28 mouse cellular contexts compared by ENCODE assay signal in the genomic region with DNA sequence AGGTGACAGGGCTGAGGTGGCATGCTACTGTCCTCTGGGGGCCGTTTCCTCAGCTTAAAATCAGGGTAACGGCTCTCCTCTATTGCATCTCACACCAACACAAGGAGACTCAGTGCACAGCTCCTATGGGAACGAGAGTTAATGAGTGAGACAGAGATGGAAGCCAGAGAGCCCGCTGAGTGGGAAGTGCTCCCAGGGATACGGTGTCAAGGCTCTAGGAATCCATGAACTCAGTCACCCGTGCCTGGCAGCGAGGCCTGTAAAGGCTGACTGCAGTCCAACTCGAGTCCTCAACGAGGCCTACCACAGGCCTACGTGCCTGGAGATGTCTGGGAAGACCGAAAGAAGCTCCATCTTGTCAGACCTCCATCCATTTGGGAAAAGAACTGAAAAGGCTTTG. TPM values are rescaled to one million over a fixed set of nuclear protein-coding genes. Genes with fewer than 3 reads are reported as not detected.
DNase-seq lines count a peak whose midpoint lies in the region; TF ChIP-seq lines count a peak whose summit lies in the region.
"Had no signal": no experiment of that assay in that cellular context is flagged by ENCODE, and none has a peak within 500 bp of the region (broad histone marks: within the 10 kb centered on the region; RNA-seq: fewer than 3 reads in every experiment).

No protein-coding gene starts in this region.

- no peak for TF ChIP-seq CTCF in gastrocnemius, adult 2 months (IDR thresholded peaks at IDR 0.05)
- no peak for TF ChIP-seq CTCF in layer of hippocampus, adult 2 months (conservative IDR thresholded peaks at IDR 0.05)

- peak overlapping the region; percentile 50 for H3K27ac ChIP-seq in gastrocnemius, adult 2 months
- no peak overlapping the region for H3K27ac ChIP-seq in layer of hippocampus, adult 2 months
- H3K27ac ChIP-seq: embryonic facial prominence, embryonic 15.5 days; forebrain, embryonic 15.5 days; kidney, embryonic 15.5 days; limb, embryonic 13.5 days; liver, embryonic 14.5 days; midbrain, embryonic 13.5 days; neural tube, embryonic 12.5 days; stomach, embryonic 15.5 days had no signal

- intact Hi-C loops in gastrocnemius, adult 2 months (cut with DNase I) = no loop called here
- intact Hi-C loops in gastrocnemius, postnatal 36 days (cut with DNase I) = no loop called here

- H3K4me3 ChIP-seq in gastrocnemius, adult 2 months = no peak overlapping the region
- H3K4me3 ChIP-seq in layer of hippocampus, adult 2 months = no peak overlapping the region
- H3K4me3 ChIP-seq: embryonic facial prominence, embryonic 15.5 days; forebrain, embryonic 15.5 days; kidney, embryonic 15.5 days; limb, embryonic 13.5 days; midbrain, embryonic 13.5 days; neural tube, embryonic 12.5 days; stomach, embryonic 15.5 days had no signal

- peak; percentile 66 to 77 for DNase-seq in cerebellum, postnatal 10 days
- DNase-seq in cerebellum, adult 8-10 months = no peak
- DNase-seq in gastrocnemius, adult 2 months = peak; percentile 69
- no peak for DNase-seq in gastrocnemius, postnatal 36 days
- DNase-seq in layer of hippocampus, postnatal 14 days (ENCODE audit: low spot score in 2 of 2) = peak; percentile 14 to 28
- DNase-seq in layer of hippocampus, adult 2 months (ENCODE audit: low spot score in 2 of 2) = no peak
- DNase-seq in Muller cell, postnatal 12 days (ENCODE audit: inconsistent ontology term) = peak; percentile 20
- no peak for DNase-seq in urinary bladder, postnatal 14 days (ENCODE audit: low spot score)
- DNase-seq: adrenal gland, adult 2 months; heart, adult 11 months; kidney, adult 11 months; kidney, postnatal 36 days; lung, embryonic 14.5 days; retina, postnatal 1 day; thymus, postnatal 25 days had no signal

RNA-seq across cellular contexts. Expression of gene Eftud2, which starts 21.8 kb away (rescaled TPM):
- 10 to 100 TPM; 25.6 to 29.5 TPM for total RNA-seq in gastrocnemius, adult 2 months (2021)
- 10 to 100 TPM; 20.7 to 28.5 TPM for total RNA-seq in gastrocnemius, postnatal 36 days (2021)
- total RNA-seq in layer of hippocampus, postnatal 14 days (2021) = 100 to 1,000 TPM; 113 to 124 TPM
- total RNA-seq in layer of hippocampus, adult 2 months (2021) = 100 to 1,000 TPM; 129 to 139 TPM

RNA-seq across cellular contexts. Expression of gene Ccdc103, which starts 22.1 kb away (rescaled TPM):
- total RNA-seq in gastrocnemius, adult 2 months (2021) = not detected
- total RNA-seq in gastrocnemius, postnatal 36 days (2021) = not detected
- 1 to 10 TPM; 1.5 to 2.0 TPM for total RNA-seq in layer of hippocampus, postnatal 14 days (2021)
- 1 to 10 TPM; 1.5 to 3.0 TPM for total RNA-seq in layer of hippocampus, adult 2 months (2021)
- total RNA-seq: common myeloid progenitor, adult 5-6 weeks; megakaryocyte, adult 5-6 weeks had no signal

RNA-seq across cellular contexts. Expression of gene Higd1b, which starts 23.3 kb away (rescaled TPM):
- total RNA-seq in gastrocnemius, adult 2 months (2021) = 1 to 10 TPM; 2.4 to 5.4 TPM
- total RNA-seq in gastrocnemius, postnatal 36 days (2021) = 1 to 10 TPM; 3.5 to 6.1 TPM
- 1 to 10 TPM; 5.3 to 6.5 TPM for total RNA-seq in layer of hippocampus, postnatal 14 days (2021)
- 1 to 10 TPM; 3.5 to 4.5 TPM for total RNA-seq in layer of hippocampus, adult 2 months (2021)
- total RNA-seq: common myeloid progenitor, adult 5-6 weeks; hematopoietic stem cell, adult 5-6 weeks; megakaryocyte, adult 5-6 weeks had no signal

RNA-seq across cellular contexts. Expression of gene Fam187a, which starts 26.0 kb away (rescaled TPM):
- not detected for total RNA-seq in gastrocnemius, adult 2 months (2021)
- not detected for total RNA-seq in gastrocnemius, postnatal 36 days (2021)
- total RNA-seq in layer of hippocampus, postnatal 14 days (2021) = under 1 TPM; 0.21 to 0.41 TPM
- total RNA-seq in layer of hippocampus, adult 2 months (2021) = under 1 TPM in 1 of 2 experiments, not detected in 1; 0.37 TPM
- total RNA-seq: adrenal gland, adult 2 months; adrenal gland, postnatal 4 days; common myeloid progenitor, adult 5-6 weeks; ES-E14; hematopoietic stem cell, adult 5-6 weeks; megakaryocyte, adult 5-6 weeks had no signal

RNA-seq across cellular contexts. Expression of gene Gjc1, which starts 39.5 kb away (rescaled TPM):
- 1 to 10 TPM; 4.4 to 6.4 TPM for total RNA-seq in gastrocnemius, adult 2 months (2021)
- 1 to 10 TPM; 4.6 to 5.8 TPM for total RNA-seq in gastrocnemius, postnatal 36 days (2021)
- 10 to 100 TPM; 10.3 to 12.9 TPM for total RNA-seq in layer of hippocampus, postnatal 14 days (2021)
- 1 to 10 TPM; 4.7 TPM for total RNA-seq in layer of hippocampus, adult 2 months (2021)
- total RNA-seq: common myeloid progenitor, adult 5-6 weeks; hematopoietic stem cell, adult 5-6 weeks had no signal

Comparison
In these comparisons a context has a peak if more than half of its experiments do, and no peak if none do; other contexts are left out.
1. DNase-seq: peak in cerebellum, postnatal 10 days (2 of 2), gastrocnemius, adult 2 months (single experiment), layer of hippocampus, postnatal 14 days (2 of 2) and Muller cell, postnatal 12 days (single experiment); none in cerebellum, adult 8-10 months (single experiment), gastrocnemius, postnatal 36 days (0 of 2), layer of hippocampus, adult 2 months (0 of 2) and urinary bladder, postnatal 14 days (single experiment).